Mouse (Mus musculus): Measurements from ENCODE around the gene Psmb9.

- no peak for TF ChIP-seq POLR2A (IDR thresholded peaks at IDR 0.05; ENCODE audit: extremely low read depth, insufficient read depth, low read length)
- no peak for TF ChIP-seq CTCF (IDR thresholded peaks at IDR 0.05; ENCODE audit: extremely low read depth, insufficient read depth, low read length)
Observed at GRCm38 (mm10) chr17:34186885-34187260, 691 bp downstream of the Psmb9 start.

All from cortical plate, adult 2 months (tissue).